Mouse (Mus musculus) cortical plate, adult 2 months (tissue): ENCODE measurements at regions not wholly inside any gene's neighbourhood (a gene's known extent, or its start where the extent isn't known, plus 50 kb on each side); places are given as distances from the start of the nearest gene placed in this dataset.

Source experiments
- CTCF ChIP-seq: fragments of 200-500 bp; IDR thresholded peaks from 2 replicates; pipeline ENCODE4 v1.5.1; 2011; ENCODE audit warnings: mild to moderate bottlenecking, control low read depth, low read length; ENCODE audit not compliant: insufficient read depth; ENCODE audit errors: extremely low read depth
- POLR2A ChIP-seq: fragments of 200-500 bp; IDR thresholded peaks from 2 replicates; pipeline ENCODE4 v1.6.1; 2011; ENCODE audit warnings: mild to moderate bottlenecking, low read length, control low read depth; ENCODE audit not compliant: insufficient read depth; ENCODE audit errors: extremely low read depth

DNA sequence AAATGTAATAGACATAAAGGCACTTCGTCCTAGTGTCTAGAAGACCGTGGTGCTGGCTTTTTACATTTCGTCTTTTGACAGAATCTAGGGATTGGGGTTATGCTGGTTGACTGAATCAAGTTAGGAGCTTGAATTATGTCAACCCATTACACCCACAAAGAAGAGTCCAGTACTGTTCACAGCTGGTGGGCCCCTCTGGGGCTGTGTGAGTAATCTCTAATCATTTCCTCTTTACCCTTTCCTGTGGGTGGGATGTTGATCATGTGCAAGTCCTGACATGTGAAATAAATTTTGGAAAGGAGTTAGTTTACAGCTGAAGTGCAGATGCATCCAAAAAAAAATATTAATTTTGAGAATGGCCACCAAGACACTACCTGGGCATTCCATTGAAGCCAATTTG, 390.3 kb upstream of the Mctp2 start:
- TF ChIP-seq CTCF (no peak), POLR2A (no peak)
